24 mouse cellular contexts compared by ENCODE assay signal in the genomic region with DNA sequence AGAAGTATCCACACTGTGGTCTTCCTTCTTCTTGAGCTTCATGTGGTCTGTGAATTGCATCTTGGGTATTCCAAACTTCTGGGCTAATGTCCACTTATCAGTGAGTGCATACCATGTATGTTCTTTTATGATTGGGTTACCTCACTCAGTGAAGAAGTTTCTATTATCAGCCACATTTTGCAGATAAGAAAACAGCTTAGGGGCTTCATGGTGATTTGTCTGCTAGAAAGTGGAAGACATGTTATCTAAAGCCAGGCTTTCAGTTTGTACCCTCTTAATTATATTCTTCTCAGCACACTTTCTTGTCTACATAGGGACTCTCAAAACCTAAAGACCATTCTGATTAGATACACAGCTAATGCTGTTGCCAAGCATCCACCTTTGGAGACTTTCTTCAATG.
DNase-seq lines count a peak whose midpoint lies in the region; ATAC-seq and TF ChIP-seq lines count a peak whose summit lies in the region.
"Had no signal": no experiment of that assay in that cellular context is flagged by ENCODE, and none has a peak within 500 bp of the region (broad histone marks: within the 10 kb centered on the region; RNA-seq: fewer than 3 reads in every experiment).

No protein-coding gene starts in this region.

- H3K27ac ChIP-seq in liver, embryonic 12.5 days: no peak overlapping the region
- no peak overlapping the region for H3K27ac ChIP-seq in liver, postnatal 0 days (ENCODE audit: low read depth)
- H3K27ac ChIP-seq in liver, embryonic 13.5 days: no peak overlapping the region
- H3K27ac ChIP-seq: embryonic facial prominence, embryonic 13.5 days; embryonic facial prominence, embryonic 15.5 days; forebrain, embryonic 10.5 days; forebrain, embryonic 12.5 days had no signal

- intact Hi-C loops in heart, postnatal 14 days (cut with DNase I): no loop called here

- TF ChIP-seq CTCF in liver, postnatal 0 days (IDR thresholded peaks at IDR 0.05; ENCODE audit: low read depth): no peak

- H3K4me1 ChIP-seq in liver, embryonic 12.5 days: no peaks in the 10 kb centered on the region
- H3K4me1 ChIP-seq in liver, postnatal 0 days (ENCODE audit: insufficient read depth): no peaks in the 10 kb centered on the region
- no peaks in the 10 kb centered on the region for H3K4me1 ChIP-seq in liver, embryonic 13.5 days (replicated peaks)
- H3K4me1 ChIP-seq: embryonic facial prominence, embryonic 13.5 days; embryonic facial prominence, embryonic 15.5 days; forebrain, embryonic 10.5 days; forebrain, embryonic 12.5 days had no signal

- ATAC-seq in liver, embryonic 12.5 days: peak; percentile 42; the same call in 1 of the 2 replicates
- no peak for ATAC-seq in liver, postnatal 0 days
- ATAC-seq in liver, embryonic 13.5 days (ENCODE audit: low read depth): peak; percentile 20; the same call in 1 of the 2 replicates
- ATAC-seq in megakaryocyte-erythroid progenitor cell, adult 5-6 weeks (replicated peaks; ENCODE audit: low FRiP score, low TSS enrichment, poor library complexity, severe bottlenecking): peak; percentile 59
- ATAC-seq: forebrain, embryonic 14.5 days; forebrain, embryonic 16.5 days had no signal

- no peaks in the 10 kb centered on the region for H3K9me3 ChIP-seq in liver, embryonic 12.5 days (replicated peaks)
- no peaks in the 10 kb centered on the region for H3K9me3 ChIP-seq in liver, postnatal 0 days (ENCODE audit: low read length)
- H3K9me3 ChIP-seq in liver, embryonic 13.5 days (replicated peaks): no peaks in the 10 kb centered on the region; the same call in 1 of the 2 replicates
- H3K9me3 ChIP-seq: embryonic facial prominence, embryonic 13.5 days; embryonic facial prominence, embryonic 15.5 days; forebrain, embryonic 12.5 days had no signal

- H3K9ac ChIP-seq in liver, embryonic 12.5 days: no peak overlapping the region
- no peak overlapping the region for H3K9ac ChIP-seq in liver, postnatal 0 days (replicated peaks)
- H3K9ac ChIP-seq in liver, embryonic 13.5 days: no peak overlapping the region
- H3K9ac ChIP-seq: embryonic facial prominence, embryonic 13.5 days; embryonic facial prominence, embryonic 15.5 days; forebrain, embryonic 12.5 days had no signal

- no peaks in the 10 kb centered on the region for H3K36me3 ChIP-seq in liver, embryonic 12.5 days
- H3K36me3 ChIP-seq in liver, postnatal 0 days (replicated peaks; ENCODE audit: insufficient read depth, low read length): no peaks in the 10 kb centered on the region
- H3K36me3 ChIP-seq in liver, embryonic 13.5 days: no peaks in the 10 kb centered on the region
- H3K36me3 ChIP-seq: embryonic facial prominence, embryonic 13.5 days; embryonic facial prominence, embryonic 15.5 days; forebrain, embryonic 10.5 days; forebrain, embryonic 12.5 days had no signal

- H3K4me3 ChIP-seq in liver, embryonic 12.5 days: no peak overlapping the region
- no peak overlapping the region for H3K4me3 ChIP-seq in liver, postnatal 0 days (ENCODE audit: low read depth, low read length)
- no peak overlapping the region for H3K4me3 ChIP-seq in liver, embryonic 13.5 days (replicated peaks)
- H3K4me3 ChIP-seq: embryonic facial prominence, embryonic 13.5 days; embryonic facial prominence, embryonic 15.5 days; erythroblast, embryonic 14.5 days; forebrain, embryonic 10.5 days; forebrain, embryonic 12.5 days had no signal

- no peak for TF ChIP-seq EP300 in liver, postnatal 0 days (IDR thresholded peaks at IDR 0.05; ENCODE audit: low read depth)

- no peak overlapping the region for H3K4me2 ChIP-seq in liver, embryonic 12.5 days
- no peak overlapping the region for H3K4me2 ChIP-seq in liver, postnatal 0 days (ENCODE audit: low read depth, low read length)
- no peak overlapping the region for H3K4me2 ChIP-seq in liver, embryonic 13.5 days
- H3K4me2 ChIP-seq: embryonic facial prominence, embryonic 13.5 days; embryonic facial prominence, embryonic 15.5 days; forebrain, embryonic 12.5 days had no signal

- H3K27me3 ChIP-seq in liver, embryonic 12.5 days (replicated peaks): no peaks in the 10 kb centered on the region
- H3K27me3 ChIP-seq in liver, postnatal 0 days (ENCODE audit: insufficient read depth, low read length): no peaks in the 10 kb centered on the region
- H3K27me3 ChIP-seq in liver, embryonic 13.5 days: no peaks in the 10 kb centered on the region
- H3K27me3 ChIP-seq: embryonic facial prominence, embryonic 13.5 days; embryonic facial prominence, embryonic 15.5 days; forebrain, embryonic 12.5 days had no signal

- no peak for DNase-seq in liver, postnatal 0 days
- peak; percentile 6 for DNase-seq in MEL-GATA-1-ER (ENCODE audit: extremely low read depth, low read depth)
- DNase-seq in liver, embryonic 13.5 days: no peak
- DNase-seq in heart, postnatal 14 days: no peak
- no peak for DNase-seq in layer of hippocampus, adult 8-10 months (ENCODE audit: low spot score in 2 of 2)
- DNase-seq in urinary bladder, postnatal 10 days (ENCODE audit: low spot score): no peak
- DNase-seq: adrenal gland, adult 2 months; adrenal gland, postnatal 10 days; adrenal gland, postnatal 25 days; cerebellum, adult 11 months; cerebellum, adult 2 months; cerebellum, adult 9-10 months; cerebellum, postnatal 10 days; cerebellum, postnatal 25 days; embryo, embryonic 11 days had no signal
